Mouse (Mus musculus) adrenal gland, postnatal 10 days (tissue): ENCODE measurements around the gene Ap2a2. TPM values are rescaled to one million over a fixed set of nuclear protein-coding genes. Genes with fewer than 3 reads are reported as not detected.
"Not testable (repeated sequence)": the region's sequence is repeated elsewhere in the genome, so short reads cannot be mapped to it uniquely, and the experiment has no call there.

ENCODE experiments used
- DNase-seq: peaks from one replicate; pipeline ENCODE4 v3.0.0; 2021; ENCODE audit warnings: mixed read lengths
- microRNA-seq: library from miRNA; unstranded; fragments of <30 nt; microRNA quantifications from one replicate; pipeline ENCODE4 v1.2.0, GENCODE M21; 2021
- total RNA-seq, 2 experiments: library from RNA; stranded (reverse); gene quantifications; 2 replicates each; pipeline ENCODE4 v1.2.3; 2021

Ap2a2 gene
- total RNA-seq, 2 experiments from 2014 or later: 68.5 to 70.2 TPM

DNA sequence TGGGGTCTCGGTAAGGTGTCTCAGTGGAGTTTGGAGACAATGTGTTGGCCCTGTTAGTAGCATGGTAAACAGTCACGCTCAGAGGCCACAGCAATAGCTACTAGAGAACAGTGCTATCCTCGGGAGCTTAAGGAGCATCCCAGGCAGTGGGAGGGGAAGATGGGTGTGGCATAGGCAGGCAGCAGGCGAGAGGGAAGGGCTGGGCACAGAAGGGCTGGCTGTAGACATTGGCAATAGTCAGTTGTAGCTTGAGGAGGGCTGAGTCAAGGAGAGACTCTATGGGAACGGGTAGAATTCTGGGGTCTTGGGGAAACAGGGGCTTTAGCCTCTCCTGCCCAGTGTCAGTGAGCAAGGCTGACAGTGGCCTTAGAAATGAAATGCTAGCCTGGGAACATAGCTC is 100.2 kb downstream of the Ap2a2 start:
- DNase-seq: no peak

DNA sequence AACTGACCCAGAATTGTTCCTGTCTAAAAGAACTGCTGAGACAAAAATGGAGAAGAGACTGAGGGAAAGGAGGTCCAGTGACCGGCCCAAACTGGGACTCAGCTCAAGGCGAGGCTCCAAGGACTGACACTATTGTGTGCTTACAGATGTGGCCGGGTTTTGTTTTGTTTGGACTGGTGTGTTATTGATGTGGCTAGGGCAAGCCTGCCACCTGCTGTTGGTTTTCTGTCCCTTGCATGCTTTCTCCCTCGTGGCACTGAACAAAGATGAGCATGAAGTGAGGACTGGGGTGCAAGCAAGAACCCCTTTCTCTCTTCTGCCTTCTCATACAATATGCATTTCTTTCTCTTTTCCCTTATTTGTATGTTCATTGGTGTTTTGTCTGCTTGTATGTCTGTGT is 104.2 kb downstream of the Ap2a2 start:
- peak; percentile 61 for DNase-seq

DNA sequence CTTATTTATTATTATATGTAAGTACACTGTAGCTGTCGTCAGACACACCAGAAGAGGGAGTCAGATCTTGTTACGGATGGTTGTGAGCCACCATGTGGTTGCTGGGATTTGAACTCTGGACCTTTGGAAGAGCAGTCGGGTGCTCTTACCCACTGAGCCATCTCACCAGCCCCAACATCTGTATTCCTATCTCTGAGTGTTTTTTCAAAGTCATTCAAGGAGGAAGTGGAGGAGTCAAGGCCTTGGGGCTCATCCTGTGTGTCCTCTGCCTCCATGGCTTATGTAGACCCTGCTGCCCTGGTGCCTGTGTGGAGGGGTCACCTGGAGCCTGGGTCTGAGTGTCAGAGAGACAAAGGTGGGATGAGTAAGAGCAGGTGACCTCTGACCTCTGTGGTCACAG is 107.1 kb downstream of the Ap2a2 start:
- DNase-seq: not testable (repeated sequence)

DNA sequence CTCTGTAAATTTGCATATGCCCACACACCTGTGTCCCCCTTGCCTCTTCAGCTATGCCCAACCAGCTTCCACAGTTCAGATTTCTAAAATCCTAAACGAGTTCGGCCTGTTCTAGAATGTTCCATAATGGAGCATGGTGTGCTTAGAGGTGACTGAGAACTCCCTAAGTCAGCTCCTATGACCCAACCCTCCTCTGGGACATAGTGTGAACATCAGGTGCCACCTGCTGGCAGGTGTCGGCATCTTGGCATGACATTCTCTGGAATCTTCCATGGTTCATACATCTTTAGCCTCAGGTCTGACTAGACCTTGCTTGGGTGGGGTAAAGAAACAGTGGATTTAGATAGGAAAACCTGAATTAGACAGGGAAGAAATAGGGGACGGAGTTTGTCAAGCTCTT is 109.0 kb downstream of the Ap2a2 start:
- DNase-seq: peak; percentile 19

DNA sequence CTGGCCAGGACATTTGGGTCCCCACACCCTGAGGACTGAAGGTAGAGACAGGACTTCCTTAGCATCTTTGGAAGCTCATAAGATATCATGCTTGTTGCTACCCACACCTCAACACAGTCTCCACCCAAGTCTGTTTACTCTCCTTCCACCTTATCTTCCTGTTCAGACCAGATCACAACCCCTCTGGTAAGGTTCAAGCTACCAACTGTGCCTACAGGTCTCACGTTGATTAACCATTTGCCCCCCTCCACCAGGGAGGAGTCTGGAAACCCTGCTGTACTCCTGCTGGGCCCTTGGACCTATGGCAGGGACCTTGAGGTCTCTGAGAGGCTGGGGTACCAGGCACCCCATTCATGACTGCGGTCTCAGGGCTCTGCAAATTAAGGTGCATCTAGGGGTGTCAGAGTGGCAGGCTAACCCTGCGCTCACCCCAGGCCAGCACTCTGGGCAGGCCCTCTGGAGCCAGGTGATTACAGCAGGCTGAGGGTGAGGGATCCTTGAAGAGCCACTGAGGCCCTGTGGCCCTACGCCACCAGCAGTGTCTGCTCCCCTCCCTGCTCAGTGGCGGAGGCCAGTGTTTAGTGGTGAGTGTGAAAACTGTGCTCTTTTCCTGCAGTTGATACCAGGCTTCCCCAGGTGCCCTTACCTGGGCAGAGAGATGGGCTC is 109.8 kb downstream of the Ap2a2 start:
- DNase-seq: no peak

DNA sequence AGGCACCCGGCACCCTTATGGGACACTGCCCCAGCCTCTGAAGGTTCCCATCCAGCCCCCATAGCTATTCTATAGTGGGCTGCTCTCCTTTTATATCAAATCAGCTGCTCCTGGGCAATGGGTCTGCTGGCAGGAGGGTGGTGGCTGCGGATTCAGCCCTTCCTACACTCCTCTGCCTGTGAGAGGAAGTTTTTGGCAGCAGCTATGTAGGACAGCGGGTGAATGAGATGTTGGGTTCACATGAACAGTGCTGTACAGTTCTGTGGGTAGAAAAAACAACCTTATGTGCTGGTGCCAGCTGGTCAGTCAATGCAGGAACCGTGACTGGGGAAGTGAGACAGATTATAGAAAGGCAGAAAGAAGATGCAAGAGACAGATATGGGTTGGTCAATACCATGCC is 116.9 kb downstream of the Ap2a2 start:
- DNase-seq: no peak

Small RNA genes within 50 kb of the gene (microRNA-seq; reads per million reads assigned to microRNA genes)
- 3.2 reads per million for gene Mir7063

Other genes with a start within 250 kb of the Ap2a2 start
- 10 to 100 TPM; 39.9 to 59.2 TPM for gene Deaf1, start 234.5 kb upstream of the Ap2a2 start, total RNA-seq
- gene Tmem80, start 234.4 kb upstream of the Ap2a2 start, total RNA-seq: 10 to 100 TPM; 22.1 to 31.6 TPM
- 1 to 10 TPM; 4.6 to 7.1 TPM for gene Eps8l2, start 223.3 kb upstream of the Ap2a2 start, total RNA-seq
- 100 to 1,000 TPM; 466 to 479 TPM for gene Taldo1, start 170.0 kb upstream of the Ap2a2 start, total RNA-seq
- gene Gatd1, start 148.0 kb upstream of the Ap2a2 start, total RNA-seq: 10 to 100 TPM; 26.2 to 39.2 TPM
- gene Cend1, start 132.7 kb upstream of the Ap2a2 start, total RNA-seq: 1 to 10 TPM; 2.5 to 6.4 TPM
- gene Slc25a22, start 124.3 kb upstream of the Ap2a2 start, total RNA-seq: 10 to 100 TPM; 60.2 to 74.3 TPM
- gene Pidd1, start 118.1 kb upstream of the Ap2a2 start, total RNA-seq: 1 to 10 TPM; 2.4 to 7.3 TPM
- gene Rplp2, start 114.8 kb upstream of the Ap2a2 start, total RNA-seq: 1,000 to 10,000 TPM; 1,282 to 1,421 TPM
- gene Pnpla2, start 107.0 kb upstream of the Ap2a2 start, total RNA-seq: 1,000 to 10,000 TPM; 1,181 to 1,292 TPM
- 10 to 100 TPM; 16.8 to 19.6 TPM for gene Cracr2b, start 101.1 kb upstream of the Ap2a2 start, total RNA-seq
- gene Cd151, start 94.8 kb upstream of the Ap2a2 start, total RNA-seq: 100 to 1,000 TPM; 184 to 198 TPM
- 10 to 100 TPM; 58.3 to 59.7 TPM for gene Polr2l, start 87.0 kb upstream of the Ap2a2 start, total RNA-seq
- 10 to 100 TPM; 53.8 to 57.1 TPM for gene Tspan4, start 86.9 kb upstream of the Ap2a2 start, total RNA-seq
- 10 to 100 TPM; 45.6 to 54.2 TPM for gene Chid1, start 22.3 kb upstream of the Ap2a2 start, total RNA-seq
- gene Muc6, start 93.1 kb downstream of the Ap2a2 start, total RNA-seq: under 1 TPM in 1 of 2 experiments, not detected in 1; 0.06 TPM
- gene Muc2, start 128.2 kb downstream of the Ap2a2 start, total RNA-seq: 1 to 10 TPM; 1.8 to 1.9 TPM
- not detected for gene Muc5ac, start 226.8 kb downstream of the Ap2a2 start, total RNA-seq